Mouse (Mus musculus) myocyte (in vitro differentiated cells): ENCODE measurements around the gene Cc2d1b. TPM values are rescaled to one million over a fixed set of nuclear protein-coding genes. Genes with fewer than 3 reads are reported as not detected.

Source experiments
- H3K27me3 ChIP-seq: one replicate; pipeline ENCODE4 v1.6.1; 2011; ENCODE audit not compliant: control insufficient read depth, insufficient read depth, insufficient read length
- H3K36me3 ChIP-seq: one replicate; pipeline ENCODE4 v1.6.1; 2011; ENCODE audit not compliant: control insufficient read depth, insufficient read depth
- H3K4me2 ChIP-seq: one replicate; pipeline ENCODE4 v1.6.1; 2011; ENCODE audit warnings: low read depth, control low read depth
- H3K4me3 ChIP-seq: one replicate; pipeline ENCODE4 v1.5.1; 2011; ENCODE audit warnings: mild to moderate bottlenecking, control low read depth, moderate library complexity
- H3K79me2 ChIP-seq: one replicate; pipeline ENCODE4 v1.6.1; 2011; ENCODE audit not compliant: control insufficient read depth, insufficient read depth
- H3ac ChIP-seq: one replicate; pipeline ENCODE4 v1.6.1; 2011; ENCODE audit not compliant: control insufficient read depth, insufficient read length
- CEBPB ChIP-seq: IDR thresholded peaks from 2 replicates; pipeline ENCODE4 v1.6.1; 2011; ENCODE audit warnings: mild to moderate bottlenecking, moderate library complexity; ENCODE audit not compliant: poor library complexity, insufficient read depth, severe bottlenecking
- E2F4 ChIP-seq: IDR thresholded peaks from one replicate; pipeline ENCODE4 v1.6.1; 2011; ENCODE audit warnings: mild to moderate bottlenecking, control low read depth, moderate library complexity; ENCODE audit not compliant: insufficient read depth
- MAX ChIP-seq: IDR thresholded peaks from one replicate; pipeline ENCODE4 v1.6.1; 2011; ENCODE audit warnings: low read depth, mild to moderate bottlenecking, control low read depth
- MYOD1 ChIP-seq, 3 experiments: IDR thresholded peaks; one replicate each; pipeline ENCODE4 v1.6.1; 2011; ENCODE audit warnings: control low read depth in 2 of 3, low read depth in 2 of 3, mild to moderate bottlenecking in 2 of 3, moderate library complexity in 1 of 3; ENCODE audit not compliant: insufficient read length in 2 of 3, control insufficient read depth in 1 of 3
- MYOG ChIP-seq, 3 experiments: IDR thresholded peaks; one replicate each; pipeline ENCODE4 v1.6.1; 2011; ENCODE audit warnings: control low read depth in 2 of 3, low read depth in 2 of 3, mild to moderate bottlenecking in 2 of 3; ENCODE audit not compliant: insufficient read length in 2 of 3, control insufficient read depth in 1 of 3, insufficient read depth in 1 of 3
- POLR2A ChIP-seq: IDR thresholded peaks from one replicate; pipeline ENCODE4 v1.6.1; 2011; ENCODE audit warnings: low read depth, mild to moderate bottlenecking, control low read depth, moderate library complexity; ENCODE audit not compliant: insufficient read length
- POLR2AphosphoS2 ChIP-seq: IDR thresholded peaks from one replicate; pipeline ENCODE4 v1.6.1; 2011; ENCODE audit warnings: low read depth, control low read depth; ENCODE audit not compliant: insufficient read length
- REST ChIP-seq: IDR thresholded peaks from one replicate; pipeline ENCODE4 v1.6.1; 2011; ENCODE audit warnings: mild to moderate bottlenecking, control low read depth, moderate library complexity; ENCODE audit not compliant: insufficient read depth, insufficient read length
- SRF ChIP-seq: IDR thresholded peaks from one replicate; pipeline ENCODE4 v1.6.1; 2011; ENCODE audit warnings: low read depth; ENCODE audit not compliant: control insufficient read depth, insufficient read length
- TCF12 ChIP-seq: IDR thresholded peaks from one replicate; pipeline ENCODE4 v1.6.1; 2011; ENCODE audit warnings: mild to moderate bottlenecking, control low read depth; ENCODE audit not compliant: poor library complexity, insufficient read depth, severe bottlenecking
- TCF3 ChIP-seq: IDR thresholded peaks from one replicate; pipeline ENCODE4 v1.6.1; 2011; ENCODE audit warnings: low read depth, control low read depth; ENCODE audit not compliant: insufficient read length
- USF1 ChIP-seq: IDR thresholded peaks from one replicate; pipeline ENCODE4 v1.6.1; 2011; ENCODE audit warnings: low read depth, mild to moderate bottlenecking, control low read depth, moderate library complexity
- polyA plus RNA-seq: library from polyadenylated mRNA; unstranded; fragments of >200 nt; fragmentation: generic; extraction: Trizol; gene quantifications from one replicate; pipeline ENCODE4 v1.2.1, GENCODE M21; 2012; ENCODE audit warnings: missing spikeins

The Cc2d1b gene
- 19.7 TPM for polyA plus RNA-seq

DNA sequence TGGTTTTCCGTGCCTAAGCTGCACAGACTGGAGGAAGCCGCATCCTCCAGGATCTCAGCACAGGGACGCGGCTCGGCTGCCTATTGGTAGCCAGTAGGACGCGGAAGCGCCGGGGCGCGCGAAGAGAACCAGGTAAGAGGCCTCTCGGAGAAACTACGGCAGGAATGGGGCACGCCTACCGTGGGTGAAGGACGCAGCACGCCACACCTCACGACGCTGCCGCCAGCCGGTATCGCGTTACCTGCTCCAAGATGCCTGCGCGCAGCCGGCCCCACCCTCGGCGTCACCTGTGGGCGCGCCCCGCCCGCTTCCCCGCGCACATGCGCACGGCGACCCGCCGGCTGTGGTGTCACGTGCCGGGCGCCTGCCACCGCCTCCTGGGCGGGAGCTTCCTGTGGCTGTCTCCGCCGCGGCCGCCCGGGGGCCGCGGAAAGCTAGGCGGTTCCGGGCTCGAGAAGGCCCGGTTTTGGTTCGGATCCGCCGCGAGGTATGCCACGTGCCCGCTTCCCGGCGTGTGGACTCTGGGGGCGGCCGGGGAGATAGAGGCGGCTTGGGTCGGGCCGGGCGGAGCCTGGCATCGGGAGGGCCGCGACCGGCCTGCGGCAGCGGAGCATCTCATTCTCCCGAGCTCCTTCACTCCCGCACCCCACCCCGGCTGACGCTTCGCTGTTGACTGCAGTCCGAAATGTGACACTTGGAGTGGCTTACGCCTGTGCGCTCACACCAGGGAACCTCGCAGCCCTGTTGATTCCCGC lies at the start of gene Cc2d1b:
Gene Cc2d1b, plus strand, starts transcription at position 354 of the 755 bp plus-strand sequence.
- Histone ChIP-seq H3K79me2 (peaks cover 13% of the 10 kb centered on the region), H3K36me3 (no peaks in the 10 kb centered on the region), H3K4me3 (peak within 1 kb of the TSS; percentile 83), H3K27me3 (no peaks in the 10 kb centered on the region), H3K4me2 (peak within 1 kb of the TSS; percentile 99), H3ac (peak within 1 kb of the TSS; percentile 50)
- TF ChIP-seq USF1 (peak; percentile 91), E2F4 (peak; percentile 62), MYOD1 (IDR thresholded peaks at IDR 0.05; ENCODE audit: control insufficient read depth in 1 of 3, insufficient read length in 2 of 3, low read depth in 2 of 3) (peak in 2 of 3 experiments; percentile 37 to 86), MAX (no peak), TCF3 (peak; percentile 8), REST (no peak), TCF12 (no peak), CEBPB (no peak), POLR2A (peak; percentile 85), POLR2AphosphoS2 (peak; percentile 91), MYOG (IDR thresholded peaks at IDR 0.05; ENCODE audit: control insufficient read depth in 1 of 3, insufficient read depth in 1 of 3, insufficient read length in 2 of 3, low read depth in 2 of 3) (peak in 2 of 3 experiments; percentile 70 to 73), SRF (peak; percentile 67)

DNA sequence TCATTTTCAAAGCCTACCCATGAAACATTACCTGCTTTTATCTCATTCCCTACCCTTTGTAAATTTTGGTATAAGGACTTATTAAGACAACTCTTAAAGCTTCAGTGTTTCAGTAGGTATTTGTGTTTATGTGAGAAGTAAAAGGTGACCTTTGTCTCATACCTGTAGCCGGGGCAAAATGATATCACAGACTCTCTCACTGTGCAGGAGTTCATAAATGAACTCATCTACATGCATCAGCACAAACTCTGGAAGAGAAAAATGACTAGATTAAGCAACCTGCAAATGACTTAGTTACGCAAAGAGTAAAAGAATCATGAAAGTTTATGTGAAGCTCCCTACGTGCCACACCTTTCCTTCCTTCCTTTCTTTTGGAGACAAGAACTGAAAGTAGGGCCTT lies 47.1 kb upstream of the Cc2d1b start:
- peaks cover 14% of the 10 kb centered on the region for H3K79me2 ChIP-seq
- H3K4me2 ChIP-seq, result no peak overlapping the region
- no peak for TF ChIP-seq MYOD1 (IDR thresholded peaks at IDR 0.05; ENCODE audit: control insufficient read depth in 1 of 3, insufficient read length in 2 of 3, low read depth in 2 of 3)
- TF ChIP-seq MYOG (IDR thresholded peaks at IDR 0.05; ENCODE audit: control insufficient read depth in 1 of 3, insufficient read depth in 1 of 3, insufficient read length in 2 of 3, low read depth in 2 of 3), result no peak
- no peak for TF ChIP-seq CEBPB
- H3K36me3 ChIP-seq, result peaks cover 76% of the 10 kb centered on the region
- no peaks in the 10 kb centered on the region for H3K27me3 ChIP-seq
- H3K4me3 ChIP-seq, result no peak overlapping the region
- H3ac ChIP-seq, result no peak overlapping the region

DNA sequence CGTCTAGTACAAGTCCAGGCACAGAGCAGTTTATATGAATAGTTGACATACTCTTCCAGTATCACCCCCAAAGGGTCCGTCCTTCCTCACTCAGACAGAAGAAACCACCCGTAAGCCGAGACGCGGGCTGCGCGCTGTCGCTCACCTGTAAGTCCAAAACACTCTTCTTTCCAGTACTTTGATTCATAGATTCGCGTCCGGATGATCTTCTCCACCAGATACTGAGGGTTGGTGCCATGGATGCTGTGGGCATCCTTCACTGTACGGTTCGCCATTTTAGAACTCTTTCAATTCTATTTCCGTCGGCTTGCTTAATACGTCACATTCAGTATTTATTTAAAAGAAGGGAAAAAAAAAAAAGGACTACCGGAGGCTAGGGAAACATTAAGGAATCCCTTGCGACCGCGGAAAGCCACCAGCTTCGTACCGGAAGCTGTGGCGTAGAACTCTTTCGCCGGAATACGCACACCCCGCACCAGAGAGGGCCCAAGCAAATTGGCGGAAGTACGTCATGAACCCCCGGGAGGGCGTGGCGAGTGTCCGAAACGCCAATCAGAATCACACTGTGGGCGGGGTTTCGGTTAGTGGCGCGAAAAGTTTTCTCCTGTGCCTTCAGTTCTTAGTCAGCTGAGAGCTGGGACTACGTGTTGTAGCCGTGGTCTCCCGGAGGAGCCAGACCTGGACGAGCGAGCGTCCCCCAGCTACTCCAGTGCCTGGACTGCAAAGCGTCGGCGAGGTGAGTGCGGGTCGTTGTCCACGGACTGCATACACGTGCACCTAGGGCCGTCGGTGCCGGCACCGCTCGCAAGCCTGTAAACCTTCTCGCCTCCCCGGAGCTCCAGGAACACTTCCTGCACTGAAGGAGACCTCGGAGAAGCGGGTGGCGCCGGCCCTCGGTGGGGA lies 40.6 kb upstream of the Cc2d1b start, which contains the start of the genes Prpf38a and Orc1:
Gene Prpf38a, minus strand, starts transcription at position 497 of the 903 bp plus-strand sequence.
Gene Orc1, plus strand, starts transcription at position 584 of the 903 bp plus-strand sequence.
- Histone ChIP-seq H3K27me3 (no peaks in the 10 kb centered on the region), H3K79me2 (peaks cover 50% of the 10 kb centered on the region), H3K4me3 (peak within 1 kb of the TSS; percentile 98), H3ac (peak within 1 kb of the TSS; percentile 6), H3K36me3 (peaks cover 25% of the 10 kb centered on the region), H3K4me2 (peak within 1 kb of the TSS; percentile 81)
- no peak for TF ChIP-seq TCF12
- TF ChIP-seq POLR2A, result peak; percentile 66
- peak; percentile 86 for TF ChIP-seq E2F4

DNA sequence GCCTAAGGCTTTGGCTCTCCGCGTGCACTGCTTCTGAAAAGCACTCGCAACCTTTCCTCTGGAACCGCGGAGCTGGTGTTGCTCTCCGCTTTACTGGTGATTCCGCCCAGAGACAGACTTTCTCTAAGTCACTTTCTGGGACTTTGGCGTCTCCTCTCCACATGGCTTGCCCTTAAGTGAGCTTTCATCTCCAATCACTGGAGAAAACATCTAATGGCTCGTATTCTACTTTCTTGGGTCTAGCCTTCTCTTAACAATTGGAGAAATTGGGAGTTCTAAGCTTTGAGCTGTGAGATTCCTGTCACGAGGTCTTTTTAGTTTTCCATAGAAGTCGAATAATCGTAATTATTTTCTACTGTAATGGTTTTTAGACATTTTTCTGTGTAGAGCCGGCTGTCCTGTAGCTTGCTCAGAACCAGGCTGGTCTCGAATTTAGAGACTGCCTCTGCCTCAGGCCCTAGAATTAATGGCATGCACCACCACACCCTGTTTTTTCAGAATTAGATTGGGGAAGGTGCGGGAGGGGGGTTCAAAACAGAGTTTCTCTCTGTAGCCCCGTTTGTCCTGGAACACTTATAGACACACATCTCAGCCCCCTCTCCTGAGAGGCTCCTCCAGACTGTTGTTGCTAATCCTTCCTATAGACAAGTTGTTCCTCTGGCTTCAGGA lies 39.9 kb upstream of the Cc2d1b start:
- Histone ChIP-seq H3ac (peak overlapping the region; percentile 6), H3K4me2 (peak overlapping the region; percentile 81), H3K79me2 (peaks cover 50% of the 10 kb centered on the region), H3K36me3 (peaks cover 19% of the 10 kb centered on the region), H3K4me3 (peak overlapping the region; percentile 98), H3K27me3 (no peaks in the 10 kb centered on the region)
- TF ChIP-seq SRF, result no peak
- TF ChIP-seq E2F4, result no peak
- no peak for TF ChIP-seq MYOG (IDR thresholded peaks at IDR 0.05; ENCODE audit: control insufficient read depth in 1 of 3, insufficient read depth in 1 of 3, insufficient read length in 2 of 3, low read depth in 2 of 3)
- no peak for TF ChIP-seq REST
- TF ChIP-seq POLR2A, result no peak
- no peak for TF ChIP-seq MYOD1 (IDR thresholded peaks at IDR 0.05; ENCODE audit: control insufficient read depth in 1 of 3, insufficient read length in 2 of 3, low read depth in 2 of 3)
- no peak for TF ChIP-seq POLR2AphosphoS2
- no peak for TF ChIP-seq MAX
- TF ChIP-seq CEBPB, result no peak
- TF ChIP-seq USF1, result no peak
- TF ChIP-seq TCF12, result no peak
- no peak for TF ChIP-seq TCF3
